Mouse (Mus musculus) C2C12 (cell line): ENCODE results near the gene Dedd. TPM values are rescaled to one million over a fixed set of nuclear protein-coding genes. Genes with fewer than 3 reads are reported as not detected.
"Not testable (repeated sequence)": the region's sequence is repeated elsewhere in the genome, so short reads cannot be mapped to it uniquely, and the experiment has no call there.

Source experiments
- H3K27me3 ChIP-seq: one replicate; pipeline ENCODE4 v1.6.1; 2011; ENCODE audit not compliant: control insufficient read depth, insufficient read depth, insufficient read length
- H3K36me3 ChIP-seq: one replicate; pipeline ENCODE4 v1.6.1; 2011; ENCODE audit not compliant: control insufficient read depth, insufficient read depth
- H3K4me3 ChIP-seq: one replicate; pipeline ENCODE4 v1.5.1; 2011; ENCODE audit warnings: mild to moderate bottlenecking, control low read depth; ENCODE audit not compliant: poor library complexity, insufficient read depth, severe bottlenecking
- H3K79me2 ChIP-seq: one replicate; pipeline ENCODE4 v1.6.1; 2011; ENCODE audit not compliant: control insufficient read depth, insufficient read depth
- H3K79me3 ChIP-seq: one replicate; pipeline ENCODE4 v1.6.1; 2011; ENCODE audit warnings: low read depth, control low read depth
- H3ac ChIP-seq: one replicate; pipeline ENCODE3; 2011; ENCODE audit warnings: low read depth; ENCODE audit not compliant: control insufficient read depth, insufficient read length
- CEBPB ChIP-seq: IDR thresholded peaks from one replicate; pipeline ENCODE4 v1.6.1; 2011; ENCODE audit warnings: low read depth, mild to moderate bottlenecking, control low read depth, moderate library complexity
- CTCF ChIP-seq: IDR thresholded peaks from one replicate; pipeline ENCODE4 v1.5.1; 2011; ENCODE audit not compliant: control insufficient read depth, insufficient read depth, insufficient read length
- FOSL1 ChIP-seq: IDR thresholded peaks from one replicate; pipeline ENCODE4 v1.8.0; 2011; ENCODE audit warnings: mild to moderate bottlenecking, low read length; ENCODE audit not compliant: poor library complexity, insufficient read depth, severe bottlenecking
- MAX ChIP-seq: IDR thresholded peaks from one replicate; pipeline ENCODE4 v1.6.1; 2011; ENCODE audit warnings: mild to moderate bottlenecking, control low read depth
- MYOD1 ChIP-seq: IDR thresholded peaks from one replicate; pipeline ENCODE4 v1.6.1; 2011; ENCODE audit warnings: low read depth; ENCODE audit not compliant: control insufficient read depth, insufficient read length
- MYOG ChIP-seq: IDR thresholded peaks from one replicate; pipeline ENCODE4 v1.6.1; 2011; ENCODE audit not compliant: control insufficient read depth, insufficient read length; ENCODE audit errors: extremely low read depth
- USF1 ChIP-seq: IDR thresholded peaks from one replicate; pipeline ENCODE4 v1.6.1; 2011; ENCODE audit warnings: low read depth, mild to moderate bottlenecking, control low read depth, moderate library complexity
- polyA plus RNA-seq: library from polyadenylated mRNA; unstranded; fragments of >200 nt; fragmentation: generic; extraction: Trizol; gene quantifications from one replicate; pipeline ENCODE4 v1.2.1, GENCODE M21; 2012; ENCODE audit warnings: missing spikeins

The Dedd gene
- polyA plus RNA-seq, 1 experiment, result 44.8 TPM

DNA sequence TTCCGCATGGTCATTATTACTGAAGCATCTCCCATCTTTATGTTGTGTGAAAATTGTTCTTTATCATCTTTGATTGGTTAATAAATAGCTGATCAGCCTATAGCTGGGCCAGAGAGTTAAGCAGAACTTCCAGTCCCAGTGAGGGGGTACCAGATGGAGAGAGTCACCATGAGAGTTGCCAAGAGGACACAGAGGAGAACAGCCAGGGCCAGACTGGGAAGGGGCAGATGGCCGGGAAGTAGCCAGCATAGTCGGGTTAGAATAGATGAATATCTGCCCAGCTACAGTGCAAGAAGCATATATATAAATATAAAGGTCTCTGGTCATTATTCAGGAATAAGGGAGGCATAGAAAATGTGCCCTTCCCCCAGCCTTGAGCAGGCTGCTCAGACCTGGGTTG lies 30.7 kb upstream of the Dedd start:
- H3K4me3 ChIP-seq, result no peak overlapping the region
- H3ac ChIP-seq, result no peak overlapping the region
- no peaks in the 10 kb centered on the region for H3K36me3 ChIP-seq
- peaks cover 2% of the 10 kb centered on the region for H3K79me3 ChIP-seq
- no peak for TF ChIP-seq CEBPB
- TF ChIP-seq CTCF, result no peak
- TF ChIP-seq MYOG, result no peak
- no peak for TF ChIP-seq FOSL1
- no peak for TF ChIP-seq USF1
- no peaks in the 10 kb centered on the region for H3K27me3 ChIP-seq
- peaks cover 11% of the 10 kb centered on the region for H3K79me2 ChIP-seq

DNA sequence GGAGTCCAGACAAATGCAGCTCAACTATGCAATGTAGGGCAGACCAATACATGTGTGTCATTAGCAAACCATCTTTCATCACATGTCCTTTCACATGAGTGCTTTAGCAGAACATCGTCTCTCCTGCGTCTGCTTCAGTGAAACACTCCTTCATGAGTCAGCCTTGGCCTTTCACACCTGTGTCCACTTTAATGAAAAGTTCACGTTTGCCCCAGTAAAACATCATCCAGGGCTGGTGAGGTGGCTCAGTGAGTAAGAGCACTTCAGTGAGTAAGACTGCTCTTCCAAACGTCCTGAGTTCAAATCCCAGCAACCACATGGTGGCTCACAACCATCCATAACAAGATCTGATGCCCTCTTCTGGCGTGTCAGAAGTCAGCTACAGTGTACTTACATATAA lies 22.8 kb upstream of the Dedd start:
- H3K79me3 ChIP-seq, result not testable (repeated sequence)

DNA sequence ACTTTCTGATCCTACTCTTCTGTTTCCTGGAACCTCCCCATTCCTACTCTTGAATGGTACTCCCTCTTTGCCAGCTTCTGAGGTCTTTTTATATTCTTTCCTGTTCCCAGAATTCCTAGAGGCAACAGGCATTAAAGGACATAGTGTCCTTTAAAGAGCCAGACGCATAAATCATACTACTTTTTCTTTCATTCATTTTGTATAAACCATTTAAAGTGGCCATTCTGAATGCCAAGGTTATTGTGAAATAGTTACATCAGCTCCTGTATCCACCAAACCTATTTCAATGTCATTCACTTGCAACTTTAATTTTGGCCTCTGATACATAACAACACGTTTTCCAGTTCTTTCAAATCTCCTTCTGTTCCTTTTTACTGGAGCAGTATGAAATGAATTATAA lies 19.6 kb upstream of the Dedd start:
- Histone ChIP-seq H3K36me3 (no peaks in the 10 kb centered on the region), H3K27me3 (no peaks in the 10 kb centered on the region), H3K79me3 (no peaks in the 10 kb centered on the region), H3ac (no peak overlapping the region), H3K4me3 (no peak overlapping the region), H3K79me2 (no peaks in the 10 kb centered on the region)
- TF ChIP-seq CEBPB (no peak), MYOD1 (no peak), FOSL1 (no peak), MAX (no peak)

More for the DNA sequence above, 22.8 kb upstream of the Dedd start:
- H3K27me3 ChIP-seq, H3K79me2 ChIP-seq, H3ac ChIP-seq, H3K4me3 ChIP-seq, H3K36me3 ChIP-seq: not testable (repeated sequence)

DNA sequence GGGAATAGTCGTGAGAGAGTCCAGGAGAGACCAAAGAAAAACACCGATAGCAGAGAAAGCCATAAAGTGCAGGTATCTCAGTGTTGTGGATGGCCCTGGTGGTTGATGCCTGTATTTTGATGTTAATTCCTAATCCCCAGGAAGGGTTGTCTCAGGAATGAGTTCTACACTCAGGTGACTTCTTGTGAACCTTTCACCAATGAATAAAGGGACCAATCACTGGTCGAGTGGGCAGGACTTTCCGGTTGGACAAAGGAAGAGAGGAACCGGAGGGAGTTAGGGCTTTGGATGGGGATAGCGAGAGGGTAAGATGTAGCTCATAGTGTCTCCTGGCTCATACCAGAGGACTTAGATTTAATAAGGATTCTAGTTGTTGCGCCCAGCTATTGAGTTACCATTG lies 9.2 kb upstream of the Dedd start:
- Histone ChIP-seq H3ac (no peak overlapping the region), H3K79me3 (no peaks in the 10 kb centered on the region), H3K27me3 (no peaks in the 10 kb centered on the region), H3K36me3 (no peaks in the 10 kb centered on the region), H3K4me3 (no peak overlapping the region), H3K79me2 (peaks cover 14% of the 10 kb centered on the region)
- TF ChIP-seq CTCF, result no peak
- TF ChIP-seq MYOD1, result no peak
- TF ChIP-seq CEBPB, result no peak
- no peak for TF ChIP-seq USF1
- no peak for TF ChIP-seq FOSL1
- TF ChIP-seq MYOG, result no peak

DNA sequence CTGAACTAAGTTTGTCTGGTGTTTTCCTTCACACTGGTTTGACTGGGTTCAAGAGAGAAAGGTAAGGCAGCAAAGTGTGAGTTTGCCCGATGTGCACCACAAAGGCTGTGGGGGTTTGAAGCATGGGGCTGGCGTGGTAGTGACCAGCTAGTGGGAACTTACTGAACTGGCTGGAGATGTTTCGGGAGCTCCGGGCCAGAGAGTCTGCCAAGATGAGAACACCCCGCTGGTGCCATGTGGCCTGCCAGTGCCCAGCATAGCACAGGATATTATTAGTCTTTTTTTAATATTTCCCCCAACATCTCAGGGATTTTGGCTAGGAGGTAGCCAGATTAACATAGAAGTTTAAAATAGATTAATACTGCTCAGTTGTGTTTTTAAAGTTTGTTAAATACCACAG lies 8.8 kb upstream of the Dedd start:
- peaks cover 2% of the 10 kb centered on the region for H3K79me3 ChIP-seq
- H3ac ChIP-seq, result no peak overlapping the region
- no peaks in the 10 kb centered on the region for H3K27me3 ChIP-seq
- peaks cover 18% of the 10 kb centered on the region for H3K79me2 ChIP-seq
- TF ChIP-seq MYOD1 (no peak), MAX (no peak), CEBPB (no peak), FOSL1 (no peak), MYOG (no peak), USF1 (no peak), CTCF (no peak)
- no peak overlapping the region for H3K4me3 ChIP-seq
- no peaks in the 10 kb centered on the region for H3K36me3 ChIP-seq

DNA sequence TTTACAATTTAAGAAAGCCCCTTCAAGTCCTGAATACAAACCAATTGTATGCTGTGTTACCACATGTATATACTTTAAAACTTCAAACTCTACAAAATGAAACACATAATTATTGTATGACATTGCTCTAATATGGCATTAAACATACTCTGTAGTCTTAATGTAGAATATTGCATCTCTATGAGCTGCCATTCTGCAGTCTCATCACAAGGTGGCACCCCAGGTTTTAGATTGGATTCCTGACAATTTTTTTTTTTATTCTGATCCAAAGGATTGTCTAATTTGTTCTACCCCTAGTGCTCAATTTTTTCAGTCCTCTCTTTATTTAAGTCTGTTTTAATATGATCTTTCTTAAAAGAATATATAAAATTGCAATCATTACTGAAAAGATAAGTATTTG lies 7.5 kb upstream of the Dedd start:
- Histone ChIP-seq H3ac (no peak overlapping the region), H3K27me3 (no peaks in the 10 kb centered on the region), H3K79me2 (peaks cover 31% of the 10 kb centered on the region), H3K79me3 (peaks cover 13% of the 10 kb centered on the region), H3K36me3 (peaks cover 6% of the 10 kb centered on the region), H3K4me3 (no peak overlapping the region)
- TF ChIP-seq CTCF, result no peak
- no peak for TF ChIP-seq CEBPB

DNA sequence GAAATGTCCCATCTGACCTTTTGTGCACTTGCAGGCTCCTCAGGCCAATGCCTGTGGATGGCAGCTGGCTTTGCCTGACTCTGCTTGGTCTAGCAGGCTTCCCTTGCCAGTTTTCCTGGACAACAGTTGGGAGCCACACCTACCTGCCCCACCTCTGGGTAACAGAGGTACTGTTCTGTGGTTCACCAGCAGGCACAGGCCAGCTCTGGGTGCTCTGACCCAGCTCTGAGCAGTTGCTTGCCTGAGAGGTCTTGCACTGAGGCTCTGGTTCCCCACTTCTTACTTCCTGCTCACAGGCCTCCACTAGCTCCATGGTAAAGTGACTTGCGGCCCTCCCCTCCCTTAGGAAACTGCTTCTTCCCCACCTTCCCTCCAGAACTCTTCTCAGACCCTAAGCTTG lies 6.9 kb upstream of the Dedd start:
- Histone ChIP-seq H3ac (no peak overlapping the region), H3K79me2 (peaks cover 37% of the 10 kb centered on the region), H3K36me3 (peaks cover 7% of the 10 kb centered on the region), H3K79me3 (peaks cover 15% of the 10 kb centered on the region), H3K27me3 (no peaks in the 10 kb centered on the region), H3K4me3 (no peak overlapping the region)
- TF ChIP-seq MAX (no peak), MYOG (no peak), FOSL1 (no peak), CEBPB (no peak)
